In the genomic region with DNA sequence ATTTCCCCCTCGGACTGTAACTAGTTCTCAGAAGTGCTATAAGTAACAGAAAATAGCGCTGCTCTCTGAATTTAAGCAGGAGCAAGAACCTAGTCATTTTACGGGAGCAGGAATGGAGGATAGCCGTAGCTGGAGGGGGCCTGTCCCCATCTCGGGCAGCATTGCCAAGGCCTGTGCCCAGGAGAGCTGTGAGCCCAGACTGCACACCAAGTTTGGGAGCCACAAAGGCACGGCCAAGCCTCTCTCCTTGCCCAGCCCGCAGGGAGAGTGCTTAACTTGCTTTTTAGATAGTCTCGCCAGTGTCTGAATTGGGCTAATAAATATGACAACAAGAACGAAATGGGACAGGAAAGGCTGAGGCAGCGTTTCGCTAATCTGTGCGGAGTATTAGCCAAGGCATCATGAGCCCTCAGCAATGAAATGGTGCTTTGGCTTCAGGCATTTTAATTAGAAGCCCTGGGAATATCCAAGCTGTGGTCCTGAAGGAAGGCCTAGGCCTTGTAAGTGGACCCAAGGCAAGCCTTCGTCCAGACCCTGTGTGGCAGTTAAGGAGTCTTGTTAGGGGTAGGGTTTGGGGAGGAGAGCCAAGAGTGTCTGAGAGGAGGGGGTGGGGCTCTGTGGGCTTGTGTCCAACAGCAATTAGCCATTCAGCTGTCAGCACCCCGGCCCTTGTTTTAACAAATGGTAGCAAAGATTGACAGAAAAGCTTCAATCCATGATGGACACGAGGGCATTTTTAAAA, we compare ENCODE assay signal across 14 mouse cellular contexts. TPM values are rescaled to one million over a fixed set of nuclear protein-coding genes. Genes with fewer than 3 reads are reported as not detected.
DNase-seq lines count a peak whose midpoint lies in the region; ATAC-seq lines count a peak whose summit lies in the region.
"Had no signal": no experiment of that assay in that cellular context is flagged by ENCODE, and none has a peak within 500 bp of the region (broad histone marks: within the 10 kb centered on the region; RNA-seq: fewer than 3 reads in every experiment).

No protein-coding gene starts in this region.

- no peak overlapping the region for H3K4me2 ChIP-seq in midbrain, embryonic 11.5 days
- H3K4me2 ChIP-seq in limb, embryonic 11.5 days (ENCODE audit: low read depth, severe bottlenecking), result no peak overlapping the region
- no peak overlapping the region for H3K4me2 ChIP-seq in neural tube, embryonic 15.5 days
- H3K4me2 ChIP-seq: heart, embryonic 12.5 days; kidney, embryonic 15.5 days had no signal

- DNase-seq in cerebellum, postnatal 14 days, result peak; percentile 49 to 69
- DNase-seq in cerebellum, adult 18-20 months, result no peak
- DNase-seq in midbrain, embryonic 11.5 days (ENCODE audit: low spot score, missing footprints), result peak; percentile 59
- DNase-seq in midbrain, embryonic 10.5 days (ENCODE audit: low spot score), result no peak
- no peak for DNase-seq in limb, embryonic 11.5 days (ENCODE audit: low spot score)
- no peak for DNase-seq in adrenal gland, adult 8-10 months
- no peak for DNase-seq in lung, adult 18-20 months
- DNase-seq: adrenal gland, postnatal 36 days; embryo, embryonic 11 days; layer of hippocampus, adult 9-11 months had no signal

- H3K9ac ChIP-seq in midbrain, embryonic 11.5 days (ENCODE audit: low read length), result no peak overlapping the region
- H3K9ac ChIP-seq in limb, embryonic 11.5 days (ENCODE audit: low read length), result 0 out of 2 replicates have a peak overlapping the region, but pooled peaks have one; percentile 3
- H3K9ac ChIP-seq in neural tube, embryonic 15.5 days (replicated peaks), result no peak overlapping the region
- H3K9ac ChIP-seq: heart, embryonic 12.5 days; kidney, embryonic 15.5 days had no signal

- H3K4me3 ChIP-seq in midbrain, embryonic 11.5 days (ENCODE audit: low read depth, low read length), result no peak overlapping the region
- no peak overlapping the region for H3K4me3 ChIP-seq in midbrain, embryonic 10.5 days
- H3K4me3 ChIP-seq in limb, embryonic 11.5 days (ENCODE audit: low read depth, low read length), result no peak overlapping the region
- H3K4me3 ChIP-seq in neural tube, embryonic 15.5 days (replicated peaks), result no peak overlapping the region
- H3K4me3 ChIP-seq: heart, embryonic 12.5 days; kidney, embryonic 15.5 days had no signal

- no peaks in the 10 kb centered on the region for H3K9me3 ChIP-seq in midbrain, embryonic 11.5 days (ENCODE audit: control insufficient read depth, low read length)
- no peaks in the 10 kb centered on the region for H3K9me3 ChIP-seq in midbrain, embryonic 10.5 days (replicated peaks)
- no peaks in the 10 kb centered on the region for H3K9me3 ChIP-seq in limb, embryonic 11.5 days (ENCODE audit: control insufficient read depth, low read length)
- H3K9me3 ChIP-seq in neural tube, embryonic 15.5 days (replicated peaks), result no peaks in the 10 kb centered on the region
- H3K9me3 ChIP-seq: heart, embryonic 12.5 days; kidney, embryonic 15.5 days had no signal

- H3K4me1 ChIP-seq in midbrain, embryonic 11.5 days (ENCODE audit: control insufficient read depth, insufficient read depth, low read length), result no peaks in the 10 kb centered on the region
- peaks cover 7% of the 10 kb centered on the region for H3K4me1 ChIP-seq in midbrain, embryonic 10.5 days
- peaks cover 7% of the 10 kb centered on the region for H3K4me1 ChIP-seq in limb, embryonic 11.5 days (ENCODE audit: control insufficient read depth, insufficient read depth, low read length)
- peaks cover 14% of the 10 kb centered on the region for H3K4me1 ChIP-seq in neural tube, embryonic 15.5 days

- WGBS in midbrain, embryonic 11.5 days, result 83% methylated on average over 15 of the region's 15 CpGs
- WGBS in midbrain, embryonic 10.5 days, result 86% methylated on average over 15 of the region's 15 CpGs
- WGBS in limb, embryonic 11.5 days, result 53% methylated on average over 15 of the region's 15 CpGs
- 41% methylated on average over 15 of the region's 15 CpGs for WGBS in neural tube, embryonic 15.5 days

- H3K36me3 ChIP-seq in midbrain, embryonic 11.5 days (ENCODE audit: control insufficient read depth, insufficient read depth, low read length), result no peaks in the 10 kb centered on the region
- H3K36me3 ChIP-seq in midbrain, embryonic 10.5 days, result no peaks in the 10 kb centered on the region
- H3K36me3 ChIP-seq in limb, embryonic 11.5 days (ENCODE audit: control insufficient read depth, insufficient read depth, low read length), result no peaks in the 10 kb centered on the region
- H3K36me3 ChIP-seq in neural tube, embryonic 15.5 days, result no peaks in the 10 kb centered on the region
- H3K36me3 ChIP-seq: heart, embryonic 12.5 days; kidney, embryonic 15.5 days had no signal

- no peak overlapping the region for H3K27ac ChIP-seq in midbrain, embryonic 11.5 days (ENCODE audit: low read depth, low read length)
- no peak overlapping the region for H3K27ac ChIP-seq in midbrain, embryonic 10.5 days (replicated peaks)
- no peak overlapping the region for H3K27ac ChIP-seq in limb, embryonic 11.5 days (replicated peaks; ENCODE audit: low read depth, low read length)
- H3K27ac ChIP-seq in neural tube, embryonic 15.5 days (replicated peaks), result peak overlapping the region; percentile 34
- H3K27ac ChIP-seq: kidney, embryonic 15.5 days; stomach, postnatal 0 days had no signal

- H3K27me3 ChIP-seq in midbrain, embryonic 11.5 days (ENCODE audit: control insufficient read depth, insufficient read depth, low read length), result no peaks in the 10 kb centered on the region
- 0 out of 2 replicates have a peak, but pooled peaks cover 3% of the 10 kb centered on the region for H3K27me3 ChIP-seq in midbrain, embryonic 10.5 days (ENCODE audit: low read depth, poor library complexity, severe bottlenecking)
- H3K27me3 ChIP-seq in limb, embryonic 11.5 days (ENCODE audit: control insufficient read depth, insufficient read depth, low read length), result no peaks in the 10 kb centered on the region
- H3K27me3 ChIP-seq in neural tube, embryonic 15.5 days (replicated peaks), result 0 out of 2 replicates have a peak, but pooled peaks cover 6% of the 10 kb centered on the region
- H3K27me3 ChIP-seq: heart, embryonic 12.5 days had no signal

- no peak for ATAC-seq in midbrain, embryonic 11.5 days (ENCODE audit: low FRiP score)
- ATAC-seq in limb, embryonic 11.5 days (ENCODE audit: insufficient number of reproducible peaks, low FRiP score, low TSS enrichment, low read depth), result no peak
- peak; percentile 32 for ATAC-seq in neural tube, embryonic 15.5 days (ENCODE audit: low FRiP score)

RNA-seq across cellular contexts. Expression of a gene that starts 12.3 kb away (rescaled TPM):
- 1.1 and 1.4 TPM in 2 replicates for polyA plus RNA-seq in midbrain, embryonic 11.5 days (2014; fragmentation: Nextera tagmentation; extraction: Ambion mirVana)
- 0.17 and 0.97 TPM in 2 replicates for polyA plus RNA-seq in midbrain, embryonic 10.5 days (2016; fragmentation: Nextera tagmentation; extraction: Ambion mirVana)
- 0.13 and 0.45 TPM in 2 replicates for polyA plus RNA-seq in limb, embryonic 11.5 days (2014; fragmentation: Nextera tagmentation; extraction: Ambion mirVana)
- polyA plus RNA-seq in neural tube, embryonic 15.5 days (2015; fragmentation: Nextera tagmentation; extraction: Ambion mirVana), result 7.9 and 9.0 TPM in 2 replicates
- 1 to 10 TPM; 4.6 to 7.4 (median 6.7) TPM for total RNA-seq in adrenal gland, adult 8-10 months (2022)

Comparison
In these comparisons a context has a peak if more than half of its experiments do, and no peak if none do; other contexts are left out.
1. DNase-seq: peak in cerebellum, postnatal 14 days (2 of 2) and midbrain, embryonic 11.5 days (single experiment); none in cerebellum, adult 18-20 months (0 of 2), midbrain, embryonic 10.5 days (single experiment), limb, embryonic 11.5 days (single experiment), adrenal gland, adult 8-10 months (single experiment) and lung, adult 18-20 months (0 of 2).